Comparison of ENCODE assay signal across 23 mouse cellular contexts in genomic region chr13:63487707-63488042, GRCm38 (mm10). TPM values are rescaled to one million over a fixed set of nuclear protein-coding genes. Genes with fewer than 3 reads are reported as not detected.
DNase-seq lines count a peak whose midpoint lies in the region; ATAC-seq lines count a peak whose summit lies in the region.
"Had no signal": no experiment of that assay in that cellular context is flagged by ENCODE, and none has a peak within 500 bp of the region (broad histone marks: within the 10 kb centered on the region; RNA-seq: fewer than 3 reads in every experiment).

No protein-coding gene starts in this region.

- peak overlapping the region; percentile 61 for H3K27ac ChIP-seq in midbrain, embryonic 12.5 days (replicated peaks)
- H3K27ac ChIP-seq in midbrain, embryonic 16.5 days (ENCODE audit: low read length), result no peak overlapping the region
- H3K27ac ChIP-seq in hindbrain, embryonic 12.5 days, result peak overlapping the region; percentile 81
- H3K27ac ChIP-seq: heart, embryonic 15.5 days; kidney, postnatal 0 days; liver, embryonic 14.5 days; lung, embryonic 15.5 days; macrophage; stomach, embryonic 15.5 days had no signal

- H3K36me3 ChIP-seq in midbrain, embryonic 12.5 days, result no peaks in the 10 kb centered on the region
- no peaks in the 10 kb centered on the region for H3K36me3 ChIP-seq in midbrain, embryonic 16.5 days (ENCODE audit: control insufficient read depth, insufficient read depth, low read length)
- no peaks in the 10 kb centered on the region for H3K36me3 ChIP-seq in hindbrain, embryonic 12.5 days
- H3K36me3 ChIP-seq: heart, embryonic 15.5 days; lung, embryonic 15.5 days; stomach, embryonic 15.5 days had no signal

- peaks cover 24% of the 10 kb centered on the region for H3K4me1 ChIP-seq in midbrain, embryonic 12.5 days
- peaks cover 7% of the 10 kb centered on the region; the same call in 1 of the 2 replicates for H3K4me1 ChIP-seq in midbrain, embryonic 16.5 days (ENCODE audit: control insufficient read depth, insufficient read depth, low read length)
- peaks cover 26% of the 10 kb centered on the region for H3K4me1 ChIP-seq in hindbrain, embryonic 12.5 days
- H3K4me1 ChIP-seq: heart, embryonic 15.5 days had no signal

- peak overlapping the region; percentile 35; the same call in 1 of the 2 replicates for H3K4me2 ChIP-seq in midbrain, embryonic 12.5 days (replicated peaks)
- H3K4me2 ChIP-seq in midbrain, embryonic 16.5 days (ENCODE audit: low read length), result no peak overlapping the region
- no peak overlapping the region for H3K4me2 ChIP-seq in hindbrain, embryonic 12.5 days (replicated peaks)
- H3K4me2 ChIP-seq: heart, embryonic 15.5 days; lung, embryonic 15.5 days; stomach, embryonic 15.5 days had no signal

- 0 out of 2 replicates have a peak, but pooled peaks cover 4% of the 10 kb centered on the region for H3K27me3 ChIP-seq in midbrain, embryonic 12.5 days
- H3K27me3 ChIP-seq in midbrain, embryonic 16.5 days (ENCODE audit: control insufficient read depth, insufficient read depth, low read depth, low read length), result no peaks in the 10 kb centered on the region
- no peaks in the 10 kb centered on the region for H3K27me3 ChIP-seq in hindbrain, embryonic 12.5 days
- H3K27me3 ChIP-seq: heart, embryonic 15.5 days; lung, embryonic 15.5 days; stomach, embryonic 15.5 days had no signal

- H3K9me3 ChIP-seq in midbrain, embryonic 12.5 days, result no peaks in the 10 kb centered on the region
- no peaks in the 10 kb centered on the region for H3K9me3 ChIP-seq in midbrain, embryonic 16.5 days (replicated peaks; ENCODE audit: control insufficient read depth, low read length, poor library complexity, severe bottlenecking)
- H3K9me3 ChIP-seq in hindbrain, embryonic 12.5 days (replicated peaks), result no peaks in the 10 kb centered on the region
- H3K9me3 ChIP-seq: heart, embryonic 15.5 days; lung, embryonic 15.5 days; stomach, embryonic 15.5 days had no signal

- peak; percentile 71 for DNase-seq in heart, adult 11 months
- no peak for DNase-seq in heart, postnatal 4 days
- no peak for DNase-seq in natural killer cell, adult 2 months (ENCODE audit: low spot score in 2 of 2)
- DNase-seq: adrenal gland, postnatal 36 days; cerebellum, adult 18-20 months; cerebellum, postnatal 36 days; gastrocnemius, postnatal 25 days; layer of hippocampus, postnatal 36 days; right cerebral cortex, postnatal 25 days; thymus, adult 18-20 months; thymus, postnatal 4 days had no signal

- ATAC-seq in midbrain, embryonic 12.5 days (ENCODE audit: low FRiP score, low read depth), result no peak
- no peak for ATAC-seq in midbrain, embryonic 16.5 days
- no peak for ATAC-seq in hindbrain, embryonic 12.5 days (ENCODE audit: low FRiP score)
- no peak for ATAC-seq in CD4-positive, CD25-positive, alpha-beta regulatory T cell, adult 4 months
- ATAC-seq: intestine, embryonic 16.5 days had no signal

- 34% methylated on average over 7 of the region's 7 CpGs for WGBS in midbrain, embryonic 12.5 days
- WGBS in midbrain, embryonic 16.5 days, result 44% methylated on average over 7 of the region's 7 CpGs
- 30% methylated on average over 7 of the region's 7 CpGs for WGBS in hindbrain, embryonic 12.5 days

- H3K4me3 ChIP-seq in midbrain, embryonic 12.5 days, result no peak overlapping the region
- H3K4me3 ChIP-seq in midbrain, embryonic 16.5 days (ENCODE audit: low read depth, low read length), result no peak overlapping the region
- H3K4me3 ChIP-seq in hindbrain, embryonic 12.5 days, result no peak overlapping the region
- H3K4me3 ChIP-seq: erythroblast, embryonic 14.5 days; heart, embryonic 15.5 days; lung, embryonic 15.5 days; stomach, embryonic 15.5 days had no signal

- H3K9ac ChIP-seq in midbrain, embryonic 12.5 days (replicated peaks), result no peak overlapping the region
- H3K9ac ChIP-seq in midbrain, embryonic 16.5 days (ENCODE audit: low read depth, low read length), result no peak overlapping the region
- H3K9ac ChIP-seq in hindbrain, embryonic 12.5 days, result peak overlapping the region; percentile 19; the same call in 1 of the 2 replicates
- H3K9ac ChIP-seq: heart, embryonic 15.5 days; liver, embryonic 14.5 days; lung, embryonic 15.5 days; stomach, embryonic 15.5 days had no signal

RNA-seq across cellular contexts. Expression of gene Fancc, which starts 9.4 kb away (rescaled TPM):
- 10 to 100 TPM in 1 of 2 experiments, 1 to 10 TPM in 1; 9.7 to 11.1 TPM for total RNA-seq in heart, postnatal 4 days (2021)
- polyA plus RNA-seq in midbrain, embryonic 12.5 days (2016; fragmentation: Nextera tagmentation; extraction: Ambion mirVana), result 23.5 and 24.8 TPM in 2 replicates
- 14.2 and 15.2 TPM in 2 replicates for polyA plus RNA-seq in midbrain, embryonic 16.5 days (2015; fragmentation: Nextera tagmentation; extraction: Ambion mirVana)
- 20.4 and 23.0 TPM in 2 replicates for polyA plus RNA-seq in hindbrain, embryonic 12.5 days (2016; fragmentation: Nextera tagmentation; extraction: Ambion mirVana)
- 10 to 100 TPM; 21.9 to 23.4 TPM for polyA plus RNA-seq in CD4-positive, CD25-positive, alpha-beta regulatory T cell, adult 4 months (2017; shearing (Covaris generic))
